Mouse (Mus musculus): ENCODE data around the gene Pde4b.
"Not testable (repeated sequence)": the region's sequence is repeated elsewhere in the genome, so short reads cannot be mapped to it uniquely, and the experiment has no call there.

The Pde4b gene

GRCm38 (mm10) chr4:102483354-102484018 is 396.1 kb downstream of the Pde4b start:
- no peak for DNase-seq

DNA sequence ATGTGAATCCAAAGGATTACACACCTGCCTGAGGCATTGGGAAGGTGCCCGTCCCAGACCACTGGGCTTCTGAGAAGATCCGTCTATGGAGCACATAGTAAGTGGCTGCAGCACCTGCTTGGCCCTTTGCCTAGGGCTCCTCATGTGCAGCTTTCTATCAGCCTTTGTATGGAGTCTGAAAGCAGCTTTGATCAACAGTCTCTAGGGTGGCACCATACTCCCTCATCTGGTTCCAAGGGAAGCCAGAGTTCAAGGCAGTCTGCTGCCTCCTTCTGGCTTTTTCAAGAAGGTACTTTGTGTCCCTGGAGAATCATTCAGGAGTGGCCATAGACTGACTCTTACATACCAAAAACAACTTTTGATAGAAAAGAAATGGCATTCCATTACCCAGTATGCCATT is 397.4 kb downstream of the Pde4b start:
- no peak for DNase-seq

GRCm38 (mm10) chr4:102486134-102486920 is 399.0 kb downstream of the Pde4b start:
- DNase-seq, result no peak

GRCm38 (mm10) chr4:102486921-102487240 is 399.5 kb downstream of the Pde4b start:
- DNase-seq, result no peak

- no peak for DNase-seq
Observed at GRCm38 (mm10) chr4:102488000-102488399, 400.7 kb downstream of the Pde4b start.

DNA sequence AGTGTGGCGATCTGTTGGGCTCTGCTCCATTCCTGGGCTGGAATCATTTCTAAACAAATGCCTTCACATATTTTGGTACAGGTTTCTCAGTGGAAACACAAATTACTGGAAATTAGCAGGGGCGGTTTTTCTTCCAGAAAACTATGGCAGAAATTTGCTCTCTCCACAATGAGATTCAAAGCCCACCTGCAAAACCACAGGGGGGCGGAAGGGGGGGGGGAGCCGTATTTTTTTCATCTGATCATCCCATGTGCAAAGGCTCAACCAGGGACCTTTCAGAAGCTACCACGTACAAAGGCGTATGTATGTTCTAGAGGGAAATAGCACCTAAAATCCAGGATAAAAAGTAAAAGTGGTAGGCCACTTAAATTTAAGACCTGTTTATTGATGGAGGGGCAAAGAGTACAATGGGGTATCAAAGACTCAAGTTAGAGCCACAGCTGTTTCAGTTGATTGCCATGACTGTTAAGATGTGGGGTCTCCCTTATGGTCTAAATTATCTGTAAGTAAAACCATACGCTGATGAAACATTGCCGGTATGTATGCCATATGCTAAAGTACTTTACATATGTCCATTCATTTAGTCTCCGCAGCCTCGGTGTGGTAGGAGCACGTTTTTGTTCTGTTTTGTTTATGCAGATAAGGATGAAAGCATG is 404.3 kb downstream of the Pde4b start:
- no peak for DNase-seq

- no peak for DNase-seq
Observed at GRCm38 (mm10) chr4:102492911-102493310, 405.6 kb downstream of the Pde4b start.

GRCm38 (mm10) chr4:102493342-102494128 is 406.2 kb downstream of the Pde4b start:
- peak; percentile 80 for DNase-seq

DNA sequence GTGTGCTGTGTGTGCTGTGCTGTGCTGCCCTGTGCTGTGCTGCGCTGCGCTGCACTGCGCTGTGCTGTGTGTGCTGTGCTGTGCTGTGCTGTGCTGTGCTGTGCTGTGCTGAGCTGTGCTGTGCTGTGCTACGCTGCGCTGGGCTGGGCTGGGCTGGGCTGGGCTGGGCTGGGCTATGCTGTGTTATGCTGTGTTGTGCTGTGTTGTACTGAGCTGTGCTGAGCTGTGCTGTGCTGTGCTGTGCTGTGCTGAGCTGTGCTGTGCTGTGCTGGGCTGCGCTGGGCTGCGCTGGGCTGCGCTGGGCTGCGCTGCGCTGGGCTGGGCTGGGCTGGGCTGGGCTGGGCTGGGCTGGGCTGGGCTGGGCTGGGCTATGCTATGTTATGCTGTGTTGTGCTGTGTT is 406.9 kb downstream of the Pde4b start:
- not testable (repeated sequence) for DNase-seq

DNA sequence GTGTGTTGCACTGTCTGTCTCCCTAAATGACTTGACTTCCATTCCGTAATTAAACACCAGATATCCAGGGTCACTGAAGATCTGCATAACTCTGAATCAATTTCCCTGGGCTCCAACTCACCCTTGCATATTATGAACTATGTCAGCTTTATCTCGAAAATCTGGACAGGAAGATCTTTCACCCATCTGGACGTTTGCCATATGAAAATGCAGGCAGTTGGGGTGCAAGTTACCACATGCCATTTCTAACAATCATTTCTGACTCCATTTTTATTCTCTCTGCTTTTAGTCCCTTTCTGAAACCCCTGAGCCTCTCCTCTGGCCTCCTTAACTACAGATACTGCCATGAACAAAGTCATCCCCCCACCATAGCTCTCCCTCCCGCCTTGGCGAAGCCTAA is 407.7 kb downstream of the Pde4b start:
- DNase-seq, result no peak

- DNase-seq, result peak; percentile 58
Observed at GRCm38 (mm10) chr4:102495474-102495873, 408.1 kb downstream of the Pde4b start.

GRCm38 (mm10) chr4:102496269-102497177 is 409.2 kb downstream of the Pde4b start:
- DNase-seq, result no peak

DNA sequence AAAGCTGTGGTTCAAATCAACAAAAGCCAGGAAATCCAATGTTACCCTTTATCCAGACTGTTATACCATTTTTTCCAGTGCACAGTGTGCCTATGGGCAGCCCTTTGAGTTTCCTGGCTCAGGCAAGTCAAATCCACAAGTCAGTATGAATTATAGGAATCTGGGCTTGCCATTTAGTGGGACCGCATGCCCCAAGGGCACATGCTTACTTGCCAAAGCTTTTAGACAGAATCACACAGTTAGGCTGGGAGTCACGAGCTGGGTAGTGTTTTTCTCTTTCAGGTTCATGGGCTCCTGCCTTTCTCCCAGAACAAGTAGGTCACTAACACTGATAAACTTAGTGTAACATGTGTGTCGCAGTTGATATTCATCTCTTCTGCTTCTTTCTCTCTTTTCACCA is 409.9 kb downstream of the Pde4b start:
- DNase-seq, result no peak

DNA sequence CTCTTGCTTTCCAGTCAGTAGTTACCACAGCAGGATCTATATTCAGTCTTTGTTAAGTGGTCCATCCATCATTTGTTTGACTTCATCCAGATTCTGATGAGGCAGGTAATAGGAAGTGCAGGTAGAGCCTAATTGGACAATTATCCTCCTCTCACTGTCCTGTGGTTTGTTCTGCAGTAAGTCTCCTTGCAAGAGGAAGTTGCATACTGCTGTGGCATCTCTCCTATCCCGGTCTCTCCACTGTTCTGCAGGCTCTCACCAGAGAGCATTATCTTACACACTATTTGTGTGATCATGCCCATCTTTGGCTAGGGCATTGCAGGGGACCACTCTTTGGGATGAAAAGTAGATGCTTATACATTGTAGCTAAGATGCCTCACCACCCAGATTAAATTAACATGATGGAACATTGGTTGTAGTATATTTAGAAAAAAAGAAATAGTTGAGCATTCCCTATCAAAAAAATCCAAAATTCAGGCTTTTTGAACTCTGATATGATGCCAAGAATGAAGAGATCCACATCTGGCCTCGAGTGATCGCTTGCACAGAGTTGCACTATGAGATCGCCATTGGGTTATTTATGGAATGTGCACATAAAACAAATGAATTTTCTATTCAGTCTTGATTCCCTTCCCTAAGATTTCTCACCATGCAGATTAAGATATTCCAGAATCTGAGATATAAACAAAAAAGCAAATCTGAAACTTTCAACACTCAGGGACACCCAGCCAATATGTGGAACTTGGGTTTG is 411.0 kb downstream of the Pde4b start:
- DNase-seq, result no peak

DNA sequence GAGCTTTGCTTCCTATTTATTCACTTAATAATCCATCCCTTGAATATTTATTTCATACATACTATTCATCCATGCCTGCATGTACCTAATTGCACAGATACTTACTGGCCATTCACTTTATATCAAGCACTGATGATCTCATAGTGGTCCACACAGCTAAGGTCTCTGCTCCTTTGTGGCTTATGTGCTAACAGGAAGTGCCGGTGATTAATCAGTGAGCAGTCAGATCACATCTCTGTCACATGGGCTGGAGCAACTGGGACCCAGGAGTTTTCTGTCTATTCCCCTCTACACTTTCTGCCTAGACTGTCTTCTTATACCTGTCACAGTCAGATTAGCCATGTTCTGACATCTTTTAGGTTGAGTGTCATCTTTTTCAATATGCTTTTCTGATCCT is 411.6 kb downstream of the Pde4b start:
- DNase-seq, result no peak

DNA sequence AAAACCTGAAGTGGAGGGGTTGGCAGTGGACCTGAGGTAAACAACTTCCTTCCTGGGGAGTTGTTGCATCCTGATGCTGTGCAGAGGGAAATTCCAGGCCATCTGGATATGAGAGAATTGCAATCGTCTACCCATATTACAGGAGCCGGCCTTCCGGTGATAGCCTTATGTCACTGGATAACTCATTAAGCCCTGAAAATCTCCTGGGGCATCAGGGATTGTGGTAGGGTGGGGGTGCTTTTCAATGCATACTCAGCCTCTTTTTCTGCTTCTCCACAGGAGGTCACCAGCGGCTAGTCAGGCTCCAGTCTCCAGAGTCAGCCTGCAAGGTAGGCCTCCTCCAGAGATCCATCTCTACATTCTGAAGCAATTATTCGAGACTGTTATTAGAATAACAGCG is 418.4 kb downstream of the Pde4b start:
- no peak for DNase-seq

- peak; percentile 62 for DNase-seq
Observed at GRCm38 (mm10) chr4:102506376-102507280, 419.3 kb downstream of the Pde4b start.

- peak; percentile 28 for DNase-seq
Observed at GRCm38 (mm10) chr4:102507344-102507743, 420.0 kb downstream of the Pde4b start.

DNA sequence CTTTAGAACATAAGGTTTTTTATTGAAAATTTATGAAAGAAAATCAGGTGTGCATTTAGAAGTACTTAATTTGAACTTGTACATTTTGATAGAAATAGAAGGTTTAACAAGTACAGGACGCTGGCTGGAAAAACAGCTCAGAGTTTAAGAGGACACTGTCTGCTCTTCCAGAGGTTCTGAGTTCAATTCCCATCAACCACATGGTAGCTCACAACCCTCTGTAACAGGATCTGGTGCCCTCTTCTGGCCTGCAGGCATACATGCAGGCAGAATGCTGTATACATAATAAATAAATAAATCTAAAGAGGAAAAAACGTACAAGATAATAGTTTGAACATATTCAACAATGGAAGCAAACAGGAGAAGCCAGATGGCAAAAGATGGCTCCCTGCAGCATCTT is 420.4 kb downstream of the Pde4b start:
- no peak for DNase-seq

GRCm38 (mm10) chr4:102510061-102510460 is 422.7 kb downstream of the Pde4b start:
- DNase-seq, result no peak

Measured in lung, postnatal 36 days (tissue).